Mouse (Mus musculus): ENCODE measurements around the gene Adgrf1. TPM values are rescaled to one million over a fixed set of nuclear protein-coding genes. Genes with fewer than 3 reads are reported as not detected.

The Adgrf1 gene
- polyA plus RNA-seq, 1 experiment = 0.04 TPM

GRCm38 (mm10) chr17:43264739-43265138 lies 5.4 kb upstream of the Adgrf1 start:
- Histone ChIP-seq H3K27me3 (ENCODE audit: control insufficient read depth, insufficient read depth, low read length) (no peaks in the 10 kb centered on the region), H3K27ac (ENCODE audit: control insufficient read depth, insufficient read depth, low read length) (no peak overlapping the region), H3K36me3 (ENCODE audit: control insufficient read depth, insufficient read depth, low read length) (no peaks in the 10 kb centered on the region), H3K4me3 (ENCODE audit: control insufficient read depth, insufficient read depth, low read length) (no peak overlapping the region), H3K4me1 (replicated peaks; ENCODE audit: control insufficient read depth, insufficient read depth, low read length) (peaks cover 11% of the 10 kb centered on the region)
- DNase-seq = no peak
- TF ChIP-seq CTCF (IDR thresholded peaks at IDR 0.05; ENCODE audit: borderline replicate concordance, control insufficient read depth, extremely low read depth, insufficient read depth, low read length, poor library complexity) (no peak), POLR2A (IDR thresholded peaks at IDR 0.05; ENCODE audit: control insufficient read depth, extremely low read depth, insufficient read depth, low read length, poor library complexity) (no peak)
- 84% methylated on average over 7 of the region's 7 CpGs for WGBS

DNA sequence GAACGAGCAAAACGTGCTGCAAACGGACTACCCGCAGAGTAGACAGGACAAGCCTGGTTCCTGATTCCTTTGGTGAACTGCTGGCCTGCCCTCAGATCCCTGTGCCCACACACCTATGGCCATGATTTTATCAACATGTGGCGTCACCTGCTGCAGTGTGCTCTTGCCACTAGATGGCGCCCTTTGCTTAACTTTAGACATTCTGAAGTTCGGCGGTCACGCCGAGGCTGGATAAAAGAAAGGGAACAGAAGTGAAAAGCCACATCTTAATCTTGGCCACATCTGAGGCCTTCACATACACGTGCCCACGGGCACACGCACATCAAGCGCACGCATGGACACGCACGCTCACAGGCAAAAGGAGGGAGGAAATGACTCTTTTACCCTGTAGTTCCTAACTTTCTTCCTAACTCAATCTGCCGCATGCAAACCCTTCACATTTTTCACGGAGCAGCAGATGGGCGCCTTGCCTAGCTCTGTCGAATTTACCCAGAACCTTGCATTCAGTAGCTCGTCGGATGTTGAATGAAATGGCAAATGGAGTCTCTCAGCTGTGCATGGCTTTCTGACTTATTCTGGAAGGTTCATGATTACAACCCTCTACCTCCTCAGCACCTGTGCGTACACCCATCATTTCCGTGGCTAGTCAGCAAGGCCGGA lies 4.8 kb upstream of the Adgrf1 start:
- 17% methylated on average over 26 of the region's 26 CpGs for WGBS
- peak; percentile 70 for DNase-seq
- H3K36me3 ChIP-seq (ENCODE audit: control insufficient read depth, insufficient read depth, low read length) = no peaks in the 10 kb centered on the region

DNA sequence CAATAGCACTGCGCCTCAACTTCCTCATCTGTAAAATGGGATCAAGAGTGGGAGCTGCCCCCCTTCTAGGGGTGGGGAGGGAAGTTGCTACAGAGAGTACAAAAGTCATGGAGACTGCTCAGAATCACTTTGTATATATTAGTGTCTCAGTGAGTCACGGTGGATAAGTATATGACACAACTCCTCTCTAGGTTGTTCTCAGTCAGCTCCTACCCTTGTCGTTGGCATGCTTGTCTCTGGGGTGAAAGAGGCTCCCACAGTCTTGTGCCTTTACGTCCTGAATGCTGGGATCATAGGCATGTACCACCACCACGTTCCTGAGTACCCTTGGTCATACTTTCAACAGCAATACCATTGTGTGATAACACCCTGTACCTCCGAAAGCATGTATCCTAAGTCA lies 4.2 kb upstream of the Adgrf1 start:
- no peak for TF ChIP-seq CTCF (IDR thresholded peaks at IDR 0.05; ENCODE audit: borderline replicate concordance, control insufficient read depth, extremely low read depth, insufficient read depth, low read length, poor library complexity)
- TF ChIP-seq POLR2A (IDR thresholded peaks at IDR 0.05; ENCODE audit: control insufficient read depth, extremely low read depth, insufficient read depth, low read length, poor library complexity) = no peak
- no peaks in the 10 kb centered on the region for H3K27me3 ChIP-seq (ENCODE audit: control insufficient read depth, insufficient read depth, low read length)
- WGBS = 99% methylated on average over 6 of the region's 6 CpGs
- DNase-seq = no peak
- H3K4me3 ChIP-seq (ENCODE audit: control insufficient read depth, insufficient read depth, low read length) = no peak overlapping the region
- H3K36me3 ChIP-seq (ENCODE audit: control insufficient read depth, insufficient read depth, low read length) = no peaks in the 10 kb centered on the region
- H3K4me1 ChIP-seq (replicated peaks; ENCODE audit: control insufficient read depth, insufficient read depth, low read length) = peaks cover 16% of the 10 kb centered on the region
- H3K27ac ChIP-seq (ENCODE audit: control insufficient read depth, insufficient read depth, low read length) = no peak overlapping the region

More for the DNA sequence above, 4.8 kb upstream of the Adgrf1 start:
- H3K27ac ChIP-seq (ENCODE audit: control insufficient read depth, insufficient read depth, low read length) = no peak overlapping the region
- H3K4me3 ChIP-seq (ENCODE audit: control insufficient read depth, insufficient read depth, low read length) = no peak overlapping the region
- no peak for TF ChIP-seq POLR2A (IDR thresholded peaks at IDR 0.05; ENCODE audit: control insufficient read depth, extremely low read depth, insufficient read depth, low read length, poor library complexity)
- peak; percentile 77; the same call in 1 of the 2 replicates for TF ChIP-seq CTCF (IDR thresholded peaks at IDR 0.05; ENCODE audit: borderline replicate concordance, control insufficient read depth, extremely low read depth, insufficient read depth, low read length, poor library complexity)
- no peaks in the 10 kb centered on the region for H3K27me3 ChIP-seq (ENCODE audit: control insufficient read depth, insufficient read depth, low read length)
- H3K4me1 ChIP-seq (replicated peaks; ENCODE audit: control insufficient read depth, insufficient read depth, low read length) = peaks cover 16% of the 10 kb centered on the region

DNA sequence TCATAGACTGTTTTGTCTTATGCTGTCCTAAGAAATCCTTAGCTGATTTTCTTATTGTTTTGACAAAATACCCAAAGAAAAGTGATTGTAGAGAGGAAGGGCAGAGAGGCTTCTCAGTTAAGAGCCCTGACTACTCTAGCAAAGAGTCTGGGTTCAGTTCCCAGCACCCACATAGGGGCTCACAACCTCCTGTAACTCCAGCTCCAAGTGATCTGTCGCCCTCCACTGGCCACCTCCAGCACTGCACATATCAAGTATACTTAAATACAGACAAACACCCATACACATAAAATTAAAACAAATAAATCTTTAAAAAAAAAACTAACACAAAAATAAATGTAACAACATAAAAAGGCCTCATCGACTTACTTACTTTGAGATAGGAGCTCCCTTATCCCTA lies 3.5 kb upstream of the Adgrf1 start:
- TF ChIP-seq CTCF (IDR thresholded peaks at IDR 0.05; ENCODE audit: borderline replicate concordance, control insufficient read depth, extremely low read depth, insufficient read depth, low read length, poor library complexity) (no peak), POLR2A (IDR thresholded peaks at IDR 0.05; ENCODE audit: control insufficient read depth, extremely low read depth, insufficient read depth, low read length, poor library complexity) (no peak)
- H3K4me3 ChIP-seq (ENCODE audit: control insufficient read depth, insufficient read depth, low read length) = no peak overlapping the region
- 92% methylated on average over 2 of the region's 2 CpGs for WGBS
- H3K27ac ChIP-seq (ENCODE audit: control insufficient read depth, insufficient read depth, low read length) = no peak overlapping the region
- no peaks in the 10 kb centered on the region for H3K36me3 ChIP-seq (ENCODE audit: control insufficient read depth, insufficient read depth, low read length)
- no peak for DNase-seq
- no peaks in the 10 kb centered on the region for H3K27me3 ChIP-seq (ENCODE audit: control insufficient read depth, insufficient read depth, low read length)
- H3K4me1 ChIP-seq (replicated peaks; ENCODE audit: control insufficient read depth, insufficient read depth, low read length) = peaks cover 15% of the 10 kb centered on the region

DNA sequence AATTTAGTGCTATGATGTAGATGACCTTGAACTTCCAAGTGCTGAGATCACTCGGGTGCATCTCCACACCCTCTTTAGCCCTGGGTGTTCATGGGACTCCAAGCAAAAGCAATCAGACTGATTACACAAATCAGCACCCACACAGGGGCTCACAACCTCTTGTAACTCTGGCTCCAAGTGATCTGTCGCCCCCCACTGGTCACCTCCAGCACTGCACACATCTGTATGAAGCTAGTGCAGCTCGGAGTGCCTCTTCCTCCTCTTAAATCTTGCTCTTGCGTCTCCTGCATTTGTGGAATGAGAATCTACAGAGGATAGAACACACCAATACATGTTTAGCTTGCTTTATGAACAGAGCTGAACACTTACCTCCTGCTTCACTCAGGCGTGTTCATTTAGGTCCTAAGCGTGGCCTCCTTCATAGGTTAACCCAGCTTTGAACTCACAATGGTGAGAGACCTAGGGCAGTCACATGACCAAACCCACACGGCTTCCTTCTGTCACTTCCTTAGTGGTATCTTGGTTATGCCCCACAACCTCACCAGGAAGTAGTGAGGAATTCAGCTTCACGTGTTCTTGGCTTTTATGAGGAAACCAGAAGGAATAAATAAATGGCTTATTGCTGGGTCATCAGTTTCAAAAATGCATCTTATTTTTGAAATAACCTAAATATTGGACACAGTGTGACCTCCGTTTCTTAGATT lies 2.9 kb upstream of the Adgrf1 start:
- H3K4me3 ChIP-seq (ENCODE audit: control insufficient read depth, insufficient read depth, low read length) = no peak overlapping the region
- TF ChIP-seq CTCF (IDR thresholded peaks at IDR 0.05; ENCODE audit: borderline replicate concordance, control insufficient read depth, extremely low read depth, insufficient read depth, low read length, poor library complexity) = peak; percentile 32; the same call in 1 of the 2 replicates
- no peak for TF ChIP-seq POLR2A (IDR thresholded peaks at IDR 0.05; ENCODE audit: control insufficient read depth, extremely low read depth, insufficient read depth, low read length, poor library complexity)
- 50% methylated on average over 9 of the region's 9 CpGs for WGBS
- no peak overlapping the region for H3K27ac ChIP-seq (ENCODE audit: control insufficient read depth, insufficient read depth, low read length)
- peaks cover 9% of the 10 kb centered on the region for H3K4me1 ChIP-seq (replicated peaks; ENCODE audit: control insufficient read depth, insufficient read depth, low read length)
- peak; percentile 35 for DNase-seq
- no peaks in the 10 kb centered on the region for H3K27me3 ChIP-seq (ENCODE audit: control insufficient read depth, insufficient read depth, low read length)
- H3K36me3 ChIP-seq (ENCODE audit: control insufficient read depth, insufficient read depth, low read length) = no peaks in the 10 kb centered on the region

DNA sequence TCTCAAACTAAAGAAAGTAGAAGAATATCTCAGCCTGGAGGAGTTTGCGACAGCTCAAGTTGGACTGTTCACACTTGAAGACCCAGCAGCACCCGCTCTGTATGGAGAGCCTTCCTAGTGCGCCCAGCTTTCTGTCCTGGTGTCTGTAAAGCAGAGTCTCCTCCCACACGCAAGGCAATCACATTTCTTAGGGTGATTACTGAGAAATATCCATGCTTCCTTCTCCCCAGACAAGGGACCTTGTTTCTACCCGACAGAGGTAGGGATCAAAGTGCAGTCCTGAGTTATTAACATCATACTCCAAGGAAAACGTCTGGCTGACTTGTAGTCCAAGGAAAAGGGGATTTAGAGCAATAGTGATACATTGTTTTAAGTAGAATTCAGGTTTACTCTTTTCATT lies 6.1 kb downstream of the Adgrf1 start:
- Histone ChIP-seq H3K36me3 (ENCODE audit: control insufficient read depth, insufficient read depth, low read length) (no peaks in the 10 kb centered on the region), H3K4me3 (ENCODE audit: control insufficient read depth, insufficient read depth, low read length) (no peak overlapping the region), H3K27ac (ENCODE audit: control insufficient read depth, insufficient read depth, low read length) (no peak overlapping the region), H3K4me1 (replicated peaks; ENCODE audit: control insufficient read depth, insufficient read depth, low read length) (no peaks in the 10 kb centered on the region), H3K27me3 (ENCODE audit: control insufficient read depth, insufficient read depth, low read length) (no peaks in the 10 kb centered on the region)
- 87% methylated on average over 6 of the region's 6 CpGs for WGBS
- TF ChIP-seq POLR2A (IDR thresholded peaks at IDR 0.05; ENCODE audit: control insufficient read depth, extremely low read depth, insufficient read depth, low read length, poor library complexity) = no peak
- TF ChIP-seq CTCF (IDR thresholded peaks at IDR 0.05; ENCODE audit: borderline replicate concordance, control insufficient read depth, extremely low read depth, insufficient read depth, low read length, poor library complexity) = no peak
- no peak for DNase-seq
